Mouse (Mus musculus): Measurements from ENCODE around the gene Rec8. TPM values are rescaled to one million over a fixed set of nuclear protein-coding genes. Genes with fewer than 3 reads are reported as not detected.
A peak's percentile ranks its signal among the peaks of the same experiment; 100 is the strongest.

Rec8 gene
- polyA plus RNA-seq, 1 experiment from 2014 or later: 4.7 TPM

GRCm38 (mm10) chr14:55614565-55615178 is 3.2 kb upstream of the Rec8 start:
- no peaks in the 10 kb centered on the region; the same call in 1 of the 2 replicates for H3K4me1 ChIP-seq (ENCODE audit: insufficient read depth, low read depth, low read length)
- peaks cover 2% of the 10 kb centered on the region; the same call in 1 of the 2 replicates for H3K36me3 ChIP-seq (ENCODE audit: insufficient read depth, low read length)
- no peak overlapping the region for H3K9ac ChIP-seq (replicated peaks; ENCODE audit: low read depth)
- no peak overlapping the region for H3K4me2 ChIP-seq (replicated peaks; ENCODE audit: low read depth, low read length)
- peak overlapping the region; percentile 44; the same call in 1 of the 2 replicates for H3K27ac ChIP-seq (ENCODE audit: low read length)
- no peaks in the 10 kb centered on the region for H3K9me3 ChIP-seq (ENCODE audit: low read length)
- peak; percentile 70 for ATAC-seq
- peak; percentile 94 for TF ChIP-seq EP300 (IDR thresholded peaks at IDR 0.05)
- TF ChIP-seq CTCF (IDR thresholded peaks at IDR 0.05): no peak
- WGBS: 64% methylated on average over 7 of the region's 7 CpGs
- DNase-seq (ENCODE audit: low spot score): peak; percentile 64
- H3K27me3 ChIP-seq (replicated peaks; ENCODE audit: insufficient read depth, low read length): no peaks in the 10 kb centered on the region
- H3K4me3 ChIP-seq (ENCODE audit: low read depth, low read length): no peak overlapping the region

GRCm38 (mm10) chr14:55615876-55616275 is 2.0 kb upstream of the Rec8 start:
- Histone ChIP-seq H3K27me3 (replicated peaks; ENCODE audit: insufficient read depth, low read length) (no peaks in the 10 kb centered on the region), H3K36me3 (ENCODE audit: insufficient read depth, low read length) (no peaks in the 10 kb centered on the region), H3K4me2 (replicated peaks; ENCODE audit: low read depth, low read length) (no peak overlapping the region), H3K4me1 (ENCODE audit: insufficient read depth, low read depth, low read length) (no peaks in the 10 kb centered on the region; the same call in 1 of the 2 replicates), H3K4me3 (ENCODE audit: low read depth, low read length) (no peak overlapping the region), H3K27ac (ENCODE audit: low read length) (no peak overlapping the region), H3K9ac (replicated peaks; ENCODE audit: low read depth) (no peak overlapping the region), H3K9me3 (ENCODE audit: low read length) (no peaks in the 10 kb centered on the region)
- TF ChIP-seq CTCF (IDR thresholded peaks at IDR 0.05) (no peak), EP300 (IDR thresholded peaks at IDR 0.05) (no peak)
- ATAC-seq (no peak), DNase-seq (ENCODE audit: low spot score) (peak; percentile 61)
- 49% methylated on average over 2 of the region's 2 CpGs for WGBS

GRCm38 (mm10) chr14:55616844-55617243 is 993 bp upstream of the Rec8 start:
- no peak overlapping the region for H3K4me3 ChIP-seq (ENCODE audit: low read depth, low read length)
- 72% methylated on average over 2 of the region's 2 CpGs for WGBS
- no peaks in the 10 kb centered on the region for H3K9me3 ChIP-seq (ENCODE audit: low read length)
- H3K9ac ChIP-seq (replicated peaks; ENCODE audit: low read depth): no peak overlapping the region
- ATAC-seq (no peak), DNase-seq (ENCODE audit: low spot score) (no peak)
- H3K27me3 ChIP-seq (replicated peaks; ENCODE audit: insufficient read depth, low read length): no peaks in the 10 kb centered on the region
- H3K27ac ChIP-seq (ENCODE audit: low read length): no peak overlapping the region
- no peaks in the 10 kb centered on the region for H3K36me3 ChIP-seq (ENCODE audit: insufficient read depth, low read length)
- H3K4me2 ChIP-seq (replicated peaks; ENCODE audit: low read depth, low read length): no peak overlapping the region
- TF ChIP-seq EP300 (IDR thresholded peaks at IDR 0.05): no peak
- no peak for TF ChIP-seq CTCF (IDR thresholded peaks at IDR 0.05)
- H3K4me1 ChIP-seq (ENCODE audit: insufficient read depth, low read depth, low read length): no peaks in the 10 kb centered on the region; the same call in 1 of the 2 replicates

- Histone ChIP-seq H3K27ac (ENCODE audit: low read length) (no peak overlapping the region), H3K4me1 (ENCODE audit: insufficient read depth, low read depth, low read length) (no peaks in the 10 kb centered on the region; the same call in 1 of the 2 replicates), H3K4me3 (ENCODE audit: low read depth, low read length) (peak overlapping the region; percentile 17; the same call in 1 of the 2 replicates), H3K9me3 (ENCODE audit: low read length) (no peaks in the 10 kb centered on the region), H3K36me3 (ENCODE audit: insufficient read depth, low read length) (no peaks in the 10 kb centered on the region), H3K27me3 (replicated peaks; ENCODE audit: insufficient read depth, low read length) (no peaks in the 10 kb centered on the region), H3K9ac (replicated peaks; ENCODE audit: low read depth) (no peak overlapping the region), H3K4me2 (replicated peaks; ENCODE audit: low read depth, low read length) (peak overlapping the region; percentile 48)
- WGBS: 23% methylated on average over 22 of the region's 22 CpGs
- TF ChIP-seq CTCF (IDR thresholded peaks at IDR 0.05) (no peak), EP300 (IDR thresholded peaks at IDR 0.05) (no peak)
- DNase-seq (ENCODE audit: low spot score) (no peak), ATAC-seq (no peak)
Measured at GRCm38 (mm10) chr14:55618486-55619195, 804 bp downstream of the Rec8 start.

GRCm38 (mm10) chr14:55628077-55628827 is 10.4 kb downstream of the Rec8 start:
- DNase-seq (ENCODE audit: low spot score) (no peak), ATAC-seq (no peak)
- no peak overlapping the region for H3K4me2 ChIP-seq (replicated peaks; ENCODE audit: low read depth, low read length)
- H3K27ac ChIP-seq (ENCODE audit: low read length): no peak overlapping the region
- H3K9me3 ChIP-seq (ENCODE audit: low read length): no peaks in the 10 kb centered on the region
- no peak for TF ChIP-seq EP300 (IDR thresholded peaks at IDR 0.05)
- TF ChIP-seq CTCF (IDR thresholded peaks at IDR 0.05): no peak
- H3K4me3 ChIP-seq (ENCODE audit: low read depth, low read length): no peak overlapping the region
- no peaks in the 10 kb centered on the region for H3K4me1 ChIP-seq (ENCODE audit: insufficient read depth, low read depth, low read length)
- WGBS: 89% methylated on average over 26 of the region's 27 CpGs
- H3K36me3 ChIP-seq (ENCODE audit: insufficient read depth, low read length): peaks cover 14% of the 10 kb centered on the region; the same call in 1 of the 2 replicates
- H3K9ac ChIP-seq (replicated peaks; ENCODE audit: low read depth): no peak overlapping the region
- H3K27me3 ChIP-seq (replicated peaks; ENCODE audit: insufficient read depth, low read length): no peaks in the 10 kb centered on the region

GRCm38 (mm10) chr14:55629312-55629711 is 11.5 kb downstream of the Rec8 start:
- H3K9me3 ChIP-seq (ENCODE audit: low read length): no peaks in the 10 kb centered on the region
- DNase-seq (ENCODE audit: low spot score) (no peak), ATAC-seq (0 out of 2 replicates have a peak, but pooled peaks have one; percentile 13)
- H3K4me3 ChIP-seq (ENCODE audit: low read depth, low read length): no peak overlapping the region
- WGBS: 50% methylated on average over 5 of the region's 5 CpGs
- H3K36me3 ChIP-seq (ENCODE audit: insufficient read depth, low read length): peaks cover 14% of the 10 kb centered on the region; the same call in 1 of the 2 replicates
- H3K4me1 ChIP-seq (ENCODE audit: insufficient read depth, low read depth, low read length): no peaks in the 10 kb centered on the region
- no peak overlapping the region for H3K4me2 ChIP-seq (replicated peaks; ENCODE audit: low read depth, low read length)
- TF ChIP-seq CTCF (IDR thresholded peaks at IDR 0.05) (peak; percentile 86), EP300 (IDR thresholded peaks at IDR 0.05) (no peak)
- no peaks in the 10 kb centered on the region for H3K27me3 ChIP-seq (replicated peaks; ENCODE audit: insufficient read depth, low read length)
- H3K27ac ChIP-seq (ENCODE audit: low read length): no peak overlapping the region
- H3K9ac ChIP-seq (replicated peaks; ENCODE audit: low read depth): no peak overlapping the region

Measured in lung, postnatal 0 days (tissue).